ENCODE assay signal across 19 mouse cellular contexts in the genomic region with DNA sequence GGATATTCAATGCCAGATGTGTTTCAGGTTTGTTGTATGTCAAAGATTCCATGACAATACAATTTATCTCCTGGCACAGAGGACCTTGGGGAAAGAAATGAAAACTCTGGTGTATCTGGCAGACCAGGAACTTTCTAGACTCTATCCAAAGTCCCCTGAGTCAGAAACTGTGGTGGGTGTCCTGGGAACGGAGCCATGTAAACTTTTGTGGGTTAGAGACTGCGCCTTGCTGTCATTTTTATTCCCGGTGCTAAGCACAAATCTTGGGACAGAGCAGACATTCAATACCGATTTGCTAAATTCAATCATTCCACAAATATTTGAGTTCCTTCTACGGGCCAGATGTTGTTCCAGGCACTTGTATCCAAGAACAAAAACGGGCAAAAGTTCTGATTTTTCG.
A peak's percentile ranks its signal among the peaks of the same experiment; 100 is the strongest.
DNase-seq lines count a peak whose midpoint lies in the region; ATAC-seq and TF ChIP-seq lines count a peak whose summit lies in the region.
"Had no signal": no experiment of that assay in that cellular context is flagged by ENCODE, and none has a peak within 500 bp of the region (broad histone marks: within the 10 kb centered on the region; RNA-seq: fewer than 3 reads in every experiment).

No protein-coding gene starts in this region.

- intact Hi-C loops in left cerebral cortex, postnatal 14 days (cut with DNase I): no loop called here

- DNase-seq in heart, adult 11 months: peak; percentile 88
- no peak for DNase-seq in heart, adult 8-10 months (ENCODE audit: low spot score)
- no peak for DNase-seq in stomach, postnatal 0 days (ENCODE audit: low spot score)
- no peak for DNase-seq in layer of hippocampus, adult 8-10 months (ENCODE audit: low spot score in 2 of 2)
- no peak for DNase-seq in left cerebral cortex, postnatal 14 days (ENCODE audit: low spot score in 2 of 2)
- DNase-seq: cerebellum, adult 2 months; cerebellum, postnatal 36 days; kidney, adult 11 months; liver, embryonic 13.5 days; lung, embryonic 14.5 days; lung, postnatal 4 days; thymus, adult 18-20 months had no signal

- H3K4me3 ChIP-seq in embryonic facial prominence, embryonic 13.5 days: peak overlapping the region; percentile 3; the same call in 1 of the 2 replicates
- no peak overlapping the region for H3K4me3 ChIP-seq in limb, embryonic 12.5 days (replicated peaks)
- H3K4me3 ChIP-seq in stomach, postnatal 0 days (ENCODE audit: low read depth, low read length): no peak overlapping the region
- H3K4me3 ChIP-seq: forebrain, embryonic 10.5 days; hindbrain, embryonic 10.5 days; liver, embryonic 13.5 days had no signal

- no peaks in the 10 kb centered on the region for H3K9me3 ChIP-seq in embryonic facial prominence, embryonic 13.5 days
- H3K9me3 ChIP-seq in limb, embryonic 12.5 days: no peaks in the 10 kb centered on the region
- no peaks in the 10 kb centered on the region for H3K9me3 ChIP-seq in stomach, postnatal 0 days (ENCODE audit: control insufficient read depth, low read length)
- H3K9me3 ChIP-seq: forebrain, embryonic 10.5 days; hindbrain, embryonic 10.5 days had no signal

- TF ChIP-seq EP300 in stomach, postnatal 0 days (optimal IDR thresholded peaks at IDR 0.05): no peak

- H3K27me3 ChIP-seq in embryonic facial prominence, embryonic 13.5 days: no peaks in the 10 kb centered on the region
- H3K27me3 ChIP-seq in limb, embryonic 12.5 days: no peaks in the 10 kb centered on the region
- H3K27me3 ChIP-seq in stomach, postnatal 0 days (ENCODE audit: control insufficient read depth, insufficient read depth, low read length): no peaks in the 10 kb centered on the region
- H3K27me3 ChIP-seq: liver, embryonic 13.5 days had no signal

- H3K27ac ChIP-seq in embryonic facial prominence, embryonic 13.5 days: peak overlapping the region; percentile 79
- H3K27ac ChIP-seq in limb, embryonic 12.5 days: peak overlapping the region; percentile 81
- H3K27ac ChIP-seq in stomach, postnatal 0 days (replicated peaks): peak overlapping the region; percentile 73
- H3K27ac ChIP-seq: forebrain, embryonic 10.5 days; hindbrain, embryonic 10.5 days; hindbrain, postnatal 0 days; kidney, postnatal 0 days; liver, embryonic 13.5 days had no signal

- no peak for ATAC-seq in embryonic facial prominence, embryonic 13.5 days (ENCODE audit: insufficient number of reproducible peaks, insufficient read depth, low FRiP score, low TSS enrichment, low read depth)
- ATAC-seq in limb, embryonic 12.5 days (ENCODE audit: insufficient number of reproducible peaks, insufficient read depth, low FRiP score, low TSS enrichment, low read depth): no peak
- ATAC-seq in stomach, postnatal 0 days (ENCODE audit: low FRiP score, low TSS enrichment): no peak
- ATAC-seq: hindbrain, postnatal 0 days; midbrain, embryonic 16.5 days had no signal

- H3K4me2 ChIP-seq in embryonic facial prominence, embryonic 13.5 days: peak overlapping the region; percentile 38
- H3K4me2 ChIP-seq in limb, embryonic 12.5 days: 0 out of 2 replicates have a peak overlapping the region, but pooled peaks have one; percentile 15
- no peak overlapping the region for H3K4me2 ChIP-seq in stomach, postnatal 0 days (replicated peaks; ENCODE audit: low read depth)
- H3K4me2 ChIP-seq: liver, embryonic 13.5 days; lung, embryonic 14.5 days had no signal

- TF ChIP-seq CTCF in stomach, postnatal 0 days (IDR thresholded peaks at IDR 0.05; ENCODE audit: low read depth): no peak

- H3K36me3 ChIP-seq in embryonic facial prominence, embryonic 13.5 days: no peaks in the 10 kb centered on the region
- no peaks in the 10 kb centered on the region for H3K36me3 ChIP-seq in limb, embryonic 12.5 days
- no peaks in the 10 kb centered on the region for H3K36me3 ChIP-seq in stomach, postnatal 0 days (ENCODE audit: control insufficient read depth, insufficient read depth, low read length)
- H3K36me3 ChIP-seq: forebrain, embryonic 10.5 days; hindbrain, embryonic 10.5 days; liver, embryonic 13.5 days had no signal

- no peak overlapping the region for H3K9ac ChIP-seq in embryonic facial prominence, embryonic 13.5 days
- H3K9ac ChIP-seq in limb, embryonic 12.5 days (replicated peaks): no peak overlapping the region
- no peak overlapping the region for H3K9ac ChIP-seq in stomach, postnatal 0 days (ENCODE audit: low read length)
- H3K9ac ChIP-seq: liver, embryonic 13.5 days; lung, embryonic 14.5 days had no signal

- peaks cover 38% of the 10 kb centered on the region for H3K4me1 ChIP-seq in embryonic facial prominence, embryonic 13.5 days
- peaks cover 35% of the 10 kb centered on the region for H3K4me1 ChIP-seq in limb, embryonic 12.5 days (replicated peaks)
- no peaks in the 10 kb centered on the region for H3K4me1 ChIP-seq in stomach, postnatal 0 days (replicated peaks; ENCODE audit: control insufficient read depth, insufficient read depth)
- H3K4me1 ChIP-seq: hindbrain, embryonic 10.5 days; liver, embryonic 13.5 days had no signal

- WGBS in embryonic facial prominence, embryonic 13.5 days: 31% methylated on average over 7 of the region's 7 CpGs
- 56% methylated on average over 7 of the region's 7 CpGs for WGBS in limb, embryonic 12.5 days
- WGBS in stomach, postnatal 0 days: 55% methylated on average over 7 of the region's 7 CpGs
